Mouse (Mus musculus) megakaryocyte, embryonic 14.5 days (primary cell): ENCODE measurements around the gene Rpp25l.

ENCODE experiments used
- FLI1 ChIP-seq: IDR thresholded peaks from 2 replicates; pipeline ENCODE4 v1.6.1; 2012; ENCODE audit warnings: low read length, inconsistent platforms, mixed read lengths
- GATA1 ChIP-seq: IDR thresholded peaks from 3 replicates; pipeline ENCODE4 v1.6.1; 2012; ENCODE audit warnings: mixed read lengths, low read length, inconsistent platforms, borderline replicate concordance

DNA sequence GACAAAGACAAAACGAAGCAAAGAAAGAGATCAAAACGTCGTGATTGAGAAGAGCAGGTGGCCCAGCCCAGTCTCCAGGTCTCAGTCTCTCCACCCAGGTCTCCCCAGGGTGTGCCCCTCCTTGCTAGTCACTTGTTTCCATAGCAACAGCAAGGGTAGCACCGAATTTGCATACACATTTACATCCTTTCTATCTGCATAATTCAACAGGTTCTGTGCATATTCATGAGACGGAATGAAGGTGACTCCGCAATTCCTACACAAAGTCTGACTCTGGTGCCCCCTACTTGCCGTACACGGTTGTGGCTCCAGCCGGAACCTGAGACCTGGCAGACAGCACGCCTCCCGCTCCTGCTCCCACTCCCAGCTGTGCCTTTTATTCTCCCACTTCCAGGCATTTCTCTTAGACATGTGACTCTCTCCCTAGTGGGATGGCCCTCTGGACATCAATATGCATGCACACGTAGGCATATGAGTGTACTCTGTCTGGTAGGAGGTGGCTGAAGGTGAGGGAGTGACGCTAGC, 6.3 kb downstream of the Rpp25l start:
- no peak for TF ChIP-seq GATA1
- no peak for TF ChIP-seq FLI1
